Mouse (Mus musculus) bone marrow macrophage, adult 2 months (primary cell): ENCODE data around the gene Lysmd1.

Source experiments
- CTCF ChIP-seq: IDR thresholded peaks from 2 replicates; pipeline ENCODE4 v1.5.1; 2012; ENCODE audit warnings: low read depth, mild to moderate bottlenecking, low read length, moderate library complexity
- POLR2A ChIP-seq: IDR thresholded peaks from 2 replicates; pipeline ENCODE4 v1.6.1; 2012; ENCODE audit warnings: mild to moderate bottlenecking, low read depth, low read length, borderline replicate concordance

DNA sequence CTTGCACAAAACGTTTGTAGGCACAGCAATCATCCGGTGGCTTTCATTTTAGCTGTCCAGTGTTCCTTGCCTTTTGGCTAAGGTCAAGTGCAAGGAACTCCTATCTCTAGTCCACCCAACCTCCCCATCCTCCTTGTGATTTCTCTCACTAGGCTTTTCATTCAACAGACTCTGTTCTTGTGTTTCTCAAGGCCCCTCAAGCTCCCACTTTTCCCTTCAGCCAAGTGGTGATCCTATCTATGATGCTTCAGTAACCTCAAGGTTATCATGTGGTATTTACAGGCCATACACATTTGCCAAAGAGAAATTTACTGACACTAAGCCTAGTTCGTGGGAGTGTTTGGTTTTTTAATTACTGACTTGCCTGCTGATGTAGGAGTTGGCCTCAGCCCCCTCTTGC, 46.0 kb downstream of the Lysmd1 start:
- TF ChIP-seq CTCF (no peak), POLR2A (no peak)
